Mouse (Mus musculus) brain, embryonic 14.5 days (tissue): Measurements from ENCODE around the gene Hebp2. TPM values are rescaled to one million over a fixed set of nuclear protein-coding genes. Genes with fewer than 3 reads are reported as not detected.

Experiments used
- DNase-seq: peaks from one replicate; pipeline ENCODE4 v3.0.0-alpha.2; 2011; ENCODE audit warnings: low read depth
- CTCF ChIP-seq: fragments of 200-500 bp; IDR thresholded peaks from 2 replicates; pipeline ENCODE4 v1.5.1; 2012; ENCODE audit warnings: inconsistent platforms, mild to moderate bottlenecking, moderate library complexity, borderline replicate concordance; ENCODE audit not compliant: insufficient read depth, insufficient read length; ENCODE audit errors: extremely low read depth
- POLR2A ChIP-seq: fragments of 200-500 bp; IDR thresholded peaks from 2 replicates; pipeline ENCODE4 v1.6.1; 2012; ENCODE audit warnings: mild to moderate bottlenecking, inconsistent platforms, borderline replicate concordance; ENCODE audit not compliant: poor library complexity, insufficient read depth, insufficient read length, severe bottlenecking; ENCODE audit errors: extremely low read depth
- polyA plus RNA-seq: library from polyadenylated mRNA; depleted of rRNA; stranded (reverse); fragments of >200 nt; gene quantifications from 2 replicates; pipeline ENCODE4 v1.2.3, GENCODE M21; 2012; rRNA removed

Gene Hebp2
- polyA plus RNA-seq, 1 experiment = 4.4 TPM

GRCm38 (mm10) chr10:18501997-18502396 is 43.9 kb downstream of the Hebp2 start:
- TF ChIP-seq CTCF = no peak
- no peak for DNase-seq

- TF ChIP-seq POLR2A (no peak), CTCF (no peak)
- DNase-seq = no peak
These were observed 48.8 kb downstream of the Hebp2 start for GRCm38 (mm10) chr10:18497066-18497465.

- TF ChIP-seq POLR2A (no peak), CTCF (no peak)
- peak; percentile 37 for DNase-seq
These were observed 51.6 kb downstream of the Hebp2 start for GRCm38 (mm10) chr10:18494249-18494648.

- TF ChIP-seq POLR2A (no peak), CTCF (no peak)
- DNase-seq = no peak
These were observed 52.6 kb downstream of the Hebp2 start for GRCm38 (mm10) chr10:18493010-18493894.

GRCm38 (mm10) chr10:18491952-18492351 is 53.9 kb downstream of the Hebp2 start:
- no peak for DNase-seq
- TF ChIP-seq CTCF (no peak), POLR2A (no peak)

- TF ChIP-seq CTCF = no peak
- no peak for TF ChIP-seq POLR2A
- DNase-seq = no peak
These were observed 55.9 kb downstream of the Hebp2 start for GRCm38 (mm10) chr10:18489936-18490335.

Other genes with a start within 250 kb of the Hebp2 start
- 22.4 and 32.2 TPM in 2 replicates for gene Nhsl1, start 227.1 kb downstream of the Hebp2 start, polyA plus RNA-seq
- gene Arfgef3, start 197.9 kb upstream of the Hebp2 start, polyA plus RNA-seq = 4.4 and 7.4 TPM in 2 replicates
- gene Gm4922, start 240.7 kb upstream of the Hebp2 start, polyA plus RNA-seq = not detected in 2 replicates